Mouse (Mus musculus): Measurements from ENCODE around the gene Zfyve27.

Gene Zfyve27

GRCm38 (mm10) chr19:42163764-42164163, at the start of gene Zfyve27:
Gene Zfyve27 (plus strand): TSS chr19:42163951.
- DNase-seq (ENCODE audit: low spot score in 2 of 2), result no peak

- DNase-seq (ENCODE audit: low spot score in 2 of 2), result no peak
Observed at GRCm38 (mm10) chr19:42115783-42116335, 47.9 kb upstream of the Zfyve27 start.

GRCm38 (mm10) chr19:42118142-42118541, 45.6 kb upstream of the Zfyve27 start:
- no peak for DNase-seq (ENCODE audit: low spot score in 2 of 2)

- no peak for DNase-seq (ENCODE audit: low spot score in 2 of 2)
Observed at GRCm38 (mm10) chr19:42118596-42118995, 45.2 kb upstream of the Zfyve27 start.

GRCm38 (mm10) chr19:42120451-42120850, 43.3 kb upstream of the Zfyve27 start:
- no peak for DNase-seq (ENCODE audit: low spot score in 2 of 2)

- no peak for DNase-seq (ENCODE audit: low spot score in 2 of 2)
Observed at GRCm38 (mm10) chr19:42124684-42125083, 39.1 kb upstream of the Zfyve27 start.

- DNase-seq (ENCODE audit: low spot score in 2 of 2), result no peak
Observed at GRCm38 (mm10) chr19:42125501-42126218, 38.1 kb upstream of the Zfyve27 start.

- DNase-seq (ENCODE audit: low spot score in 2 of 2), result no peak
Observed at GRCm38 (mm10) chr19:42126219-42126605, 37.5 kb upstream of the Zfyve27 start.

GRCm38 (mm10) chr19:42127024-42127423, 36.7 kb upstream of the Zfyve27 start:
- DNase-seq (ENCODE audit: low spot score in 2 of 2), result no peak

GRCm38 (mm10) chr19:42128052-42128740, 35.6 kb upstream of the Zfyve27 start:
- DNase-seq (ENCODE audit: low spot score in 2 of 2), result no peak

- peak; percentile 98 to 99 for DNase-seq (ENCODE audit: low spot score in 2 of 2)
Observed at GRCm38 (mm10) chr19:42128787-42129508, 34.8 kb upstream of the Zfyve27 start, which contains the start of gene Avpi1. Gene Avpi1 (minus strand): TSS chr19:42129059.

- DNase-seq (ENCODE audit: low spot score in 2 of 2), result no peak
Observed at GRCm38 (mm10) chr19:42129509-42130293, 34.0 kb upstream of the Zfyve27 start.

- DNase-seq (ENCODE audit: low spot score in 2 of 2), result no peak
Observed at GRCm38 (mm10) chr19:42130294-42130606, 33.5 kb upstream of the Zfyve27 start.

- peak in 1 of 2 experiments; percentile 54 for DNase-seq (ENCODE audit: low spot score in 2 of 2)
Observed at GRCm38 (mm10) chr19:42131101-42131500, 32.6 kb upstream of the Zfyve27 start.

GRCm38 (mm10) chr19:42135070-42135469, 28.7 kb upstream of the Zfyve27 start:
- DNase-seq (ENCODE audit: low spot score in 2 of 2), result no peak

GRCm38 (mm10) chr19:42136126-42136525, 27.6 kb upstream of the Zfyve27 start:
- no peak for DNase-seq (ENCODE audit: low spot score in 2 of 2)

GRCm38 (mm10) chr19:42137167-42137672, 26.5 kb upstream of the Zfyve27 start:
- no peak for DNase-seq (ENCODE audit: low spot score in 2 of 2)

GRCm38 (mm10) chr19:42138517-42139285, 25.1 kb upstream of the Zfyve27 start:
- DNase-seq (ENCODE audit: low spot score in 2 of 2), result no peak

- DNase-seq (ENCODE audit: low spot score in 2 of 2), result no peak
Observed at GRCm38 (mm10) chr19:42139724-42140517, 23.8 kb upstream of the Zfyve27 start.

- no peak for DNase-seq (ENCODE audit: low spot score in 2 of 2)
Observed at GRCm38 (mm10) chr19:42141998-42142397, 21.8 kb upstream of the Zfyve27 start.
